23 mouse cellular contexts compared by ENCODE assay signal in genomic region chr2:107059556-107059955, GRCm38 (mm10). TPM values are rescaled to one million over a fixed set of nuclear protein-coding genes. Genes with fewer than 3 reads are reported as not detected.
"Had no signal": no experiment of that assay in that cellular context is flagged by ENCODE, and none has a peak within 500 bp of the region (broad histone marks: within the 10 kb centered on the region; RNA-seq: fewer than 3 reads in every experiment).

Fshb (minus strand) TSS chr2:107059656.

- H3K9me3 ChIP-seq: neural tube, embryonic 13.5 days; neural tube, embryonic 15.5 days; stomach, embryonic 15.5 days had no signal

- H3K4me1 ChIP-seq: neural tube, embryonic 13.5 days; neural tube, embryonic 15.5 days; stomach, embryonic 15.5 days had no signal

- H3K4me3 ChIP-seq: neural tube, embryonic 13.5 days; neural tube, embryonic 15.5 days; stomach, embryonic 15.5 days had no signal

- H3K27me3 ChIP-seq: neural tube, embryonic 13.5 days; neural tube, embryonic 15.5 days; stomach, embryonic 15.5 days had no signal

- H3K36me3 ChIP-seq: neural tube, embryonic 13.5 days; neural tube, embryonic 15.5 days; stomach, embryonic 15.5 days had no signal

- H3K4me2 ChIP-seq: neural tube, embryonic 13.5 days; neural tube, embryonic 15.5 days; stomach, embryonic 15.5 days had no signal

- H3K9ac ChIP-seq: neural tube, embryonic 13.5 days; neural tube, embryonic 15.5 days; stomach, embryonic 15.5 days had no signal

- DNase-seq: retina, postnatal 1 day; right cerebral cortex, adult 18-20 months; right cerebral cortex, postnatal 14 days; right cerebral cortex, postnatal 25 days; right cerebral cortex, postnatal 4 days; spleen, adult 18-20 months; thymus, adult 18-20 months; thymus, adult 2 months; thymus, postnatal 14 days; thymus, postnatal 25 days; thymus, postnatal 36 days; thymus, postnatal 4 days had no signal

- H3K27ac ChIP-seq: neural tube, embryonic 13.5 days; neural tube, embryonic 15.5 days; stomach, embryonic 15.5 days; stomach, postnatal 0 days had no signal

RNA-seq across cellular contexts. Expression of gene Fshb, which starts in this region (rescaled TPM):
- polyA plus RNA-seq: neural tube, embryonic 13.5 days; neural tube, embryonic 14.5 days; neural tube, embryonic 15.5 days; small intestine, adult 2 months; spleen, adult 2 months; stomach, embryonic 14.5 days; stomach, embryonic 15.5 days; stomach, embryonic 16.5 days; stomach, postnatal 0 days; testis, adult 2 months; thymus, adult 2 months; urinary bladder, adult 2 months had no signal
